Mouse (Mus musculus) monocyte, adult 2 months (primary cell): ENCODE measurements around the gene Rdh16f2.
"Not testable (repeated sequence)": the region's sequence is repeated elsewhere in the genome, so short reads cannot be mapped to it uniquely, and the experiment has no call there.

ENCODE experiments used
- DNase-seq, 2 experiments: peaks; one replicate each; pipeline ENCODE4 v3.0.0; 2022; ENCODE audit warnings: low spot score in 2 of 2, low read depth in 1 of 2

Rdh16f2 gene

DNA sequence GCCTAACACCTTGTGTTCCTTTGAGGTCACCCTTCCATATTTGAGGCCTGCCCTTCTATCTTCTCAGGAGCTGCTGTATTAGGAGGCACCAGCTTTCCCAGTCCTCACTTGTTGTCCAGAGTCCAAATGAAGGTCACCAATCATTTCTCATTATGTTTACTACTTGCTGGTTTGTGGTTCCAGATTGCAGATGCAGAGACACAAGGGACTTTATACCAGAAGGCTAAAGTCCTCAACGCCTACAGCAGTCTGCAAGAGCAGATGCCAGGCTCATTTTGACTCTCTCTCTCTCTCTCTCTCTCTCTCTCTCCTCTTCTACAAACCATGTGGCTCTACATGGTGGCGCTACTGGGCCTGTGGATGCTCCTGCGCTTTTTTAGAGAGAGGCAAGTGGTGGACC is at the start of gene Rdh16f2:
Gene Rdh16f2 (plus strand): TSS at position 243 of the 400 bp plus-strand sequence.
- DNase-seq = no peak

DNA sequence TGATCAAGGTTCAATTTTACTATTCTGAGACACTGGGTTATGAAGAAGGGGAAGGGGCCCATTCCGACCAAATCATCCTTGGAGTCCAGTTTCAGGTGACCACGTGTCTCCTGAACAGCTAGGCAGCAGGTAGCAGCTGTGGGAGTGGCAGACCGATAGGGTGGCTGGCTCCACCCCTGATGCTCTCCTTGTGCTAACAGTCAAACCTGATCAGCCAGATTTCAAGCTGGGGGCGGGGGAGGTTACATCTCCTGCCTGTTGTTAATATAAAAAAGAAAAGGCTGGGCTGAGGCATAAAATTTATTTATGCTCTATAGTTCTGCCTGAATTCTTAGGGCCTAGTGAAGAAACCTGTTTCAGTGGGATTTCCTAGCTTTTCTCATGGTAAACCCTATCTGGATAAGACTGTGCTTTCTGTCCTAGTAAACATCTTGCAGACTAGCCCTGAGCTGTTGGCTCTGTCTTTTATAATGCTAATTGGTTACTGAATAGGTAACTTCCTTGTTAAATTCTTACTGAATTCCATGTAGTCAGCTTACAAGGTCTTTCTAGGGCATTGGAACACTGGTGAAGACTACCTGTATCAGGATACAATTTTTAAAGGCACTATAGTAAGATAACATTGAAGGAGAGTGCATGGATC is 48.9 kb upstream of the Rdh16f2 start:
- not testable (repeated sequence) for DNase-seq

GRCm38 (mm10) chr10:127821806-127822205 is 44.5 kb upstream of the Rdh16f2 start:
- not testable (repeated sequence) for DNase-seq

- no peak for DNase-seq
Observed at GRCm38 (mm10) chr10:127825386-127825785, 40.9 kb upstream of the Rdh16f2 start.

- DNase-seq = no peak
Observed at GRCm38 (mm10) chr10:127829121-127829520, 37.2 kb upstream of the Rdh16f2 start.

DNA sequence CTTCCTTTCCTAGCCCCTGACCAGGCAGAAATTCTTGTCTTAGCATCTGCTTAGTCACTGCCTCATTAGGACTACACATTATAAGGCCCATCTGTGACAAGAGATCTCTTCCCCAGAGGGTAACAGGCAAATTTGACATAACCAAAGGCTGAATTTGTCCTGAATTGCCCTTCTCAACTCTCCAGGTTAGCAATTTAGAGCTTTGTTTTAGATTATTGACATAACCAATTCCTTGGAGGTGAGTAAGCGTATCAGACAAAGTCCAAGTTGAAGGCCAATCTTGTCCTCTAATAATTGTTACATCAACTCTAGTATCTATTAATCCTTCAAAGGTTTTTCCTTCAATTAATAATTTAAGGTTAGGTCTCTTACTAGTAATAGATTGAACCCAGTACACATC is 32.1 kb upstream of the Rdh16f2 start:
- DNase-seq = not testable (repeated sequence)

- DNase-seq = no peak
Observed at GRCm38 (mm10) chr10:127835292-127835691, 31.0 kb upstream of the Rdh16f2 start.

GRCm38 (mm10) chr10:127837793-127838192 is 28.5 kb upstream of the Rdh16f2 start:
- not testable (repeated sequence) for DNase-seq

DNA sequence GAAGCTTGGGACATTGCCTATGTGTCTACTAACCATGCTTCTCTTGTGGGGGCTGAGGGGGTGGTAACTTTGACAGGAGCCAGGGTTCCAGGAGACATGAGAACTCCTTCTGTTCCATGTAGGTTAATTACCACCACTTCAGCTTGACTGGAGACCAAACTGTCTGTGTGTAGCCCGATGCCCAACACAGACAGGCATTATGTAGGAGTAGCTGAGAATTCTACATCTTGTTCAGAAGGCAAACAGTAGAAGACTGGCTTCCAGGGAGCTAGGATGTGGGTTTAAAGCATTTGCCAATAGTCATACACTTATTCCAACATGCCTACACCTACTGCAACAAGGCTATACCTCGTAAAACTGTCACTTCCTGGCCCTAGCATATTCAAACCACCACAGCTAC is 27.7 kb upstream of the Rdh16f2 start:
- DNase-seq = no peak

DNA sequence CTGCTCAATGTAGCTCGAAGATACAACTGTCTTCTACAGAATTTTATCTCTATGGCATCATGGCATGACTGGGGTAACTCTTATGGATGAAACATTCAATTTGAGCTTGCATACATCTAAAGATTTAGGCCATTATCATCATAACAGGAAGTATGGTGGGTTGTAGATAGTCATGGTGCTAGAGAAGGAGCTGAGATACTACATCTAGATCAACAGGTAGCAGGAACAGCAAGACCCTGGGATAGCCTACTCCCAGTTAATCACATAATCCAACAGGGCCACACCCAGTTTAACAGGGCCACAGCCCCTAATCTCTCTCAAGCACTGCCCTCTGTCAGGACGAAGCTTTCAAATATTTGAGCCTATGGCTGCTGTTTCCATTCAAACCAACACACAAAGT is 25.5 kb upstream of the Rdh16f2 start:
- no peak for DNase-seq

DNA sequence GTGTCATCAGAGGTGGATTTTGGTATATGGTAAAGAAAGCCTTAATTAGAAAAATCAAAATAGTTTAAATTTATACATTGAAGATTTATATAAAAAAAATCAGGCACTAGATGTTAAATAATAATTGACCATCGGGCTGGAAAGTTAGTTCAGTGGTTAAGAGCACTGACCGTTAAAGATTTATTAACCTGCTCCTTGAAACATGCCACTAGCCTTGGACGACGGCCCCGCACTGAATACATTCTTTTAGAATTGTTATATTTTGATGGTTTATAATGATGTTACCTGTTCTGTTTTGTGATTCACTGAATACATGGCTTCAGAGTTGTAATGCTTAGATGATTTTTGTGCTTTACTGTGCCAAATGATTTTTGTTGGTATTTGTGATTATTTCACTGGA is 20.3 kb upstream of the Rdh16f2 start:
- not testable (repeated sequence) for DNase-seq

DNA sequence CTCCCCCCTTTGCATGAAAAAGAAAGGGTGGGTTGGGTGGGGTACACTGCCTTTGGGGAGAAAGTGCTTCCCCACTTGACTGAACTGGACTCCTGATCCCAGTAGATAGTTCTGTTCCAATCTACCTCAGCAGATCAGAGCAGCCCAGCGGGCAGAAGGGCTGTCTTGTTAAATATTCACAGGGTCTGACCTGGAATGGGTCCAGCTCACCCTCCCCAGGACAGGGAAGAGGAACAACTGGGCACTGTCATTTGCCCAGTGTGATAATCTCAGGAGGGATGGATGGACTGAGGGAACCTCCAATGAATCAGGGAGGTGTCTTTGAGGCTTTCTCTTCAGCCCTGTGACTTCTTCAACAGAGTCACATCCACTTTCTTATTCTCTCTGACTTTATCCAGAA is 18.2 kb upstream of the Rdh16f2 start:
- no peak for DNase-seq

- no peak for DNase-seq
Observed at GRCm38 (mm10) chr10:127849628-127850027, 16.6 kb upstream of the Rdh16f2 start, which contains the start of gene Rdh19. Rdh19 (plus strand) TSS chr10:127849928.

DNA sequence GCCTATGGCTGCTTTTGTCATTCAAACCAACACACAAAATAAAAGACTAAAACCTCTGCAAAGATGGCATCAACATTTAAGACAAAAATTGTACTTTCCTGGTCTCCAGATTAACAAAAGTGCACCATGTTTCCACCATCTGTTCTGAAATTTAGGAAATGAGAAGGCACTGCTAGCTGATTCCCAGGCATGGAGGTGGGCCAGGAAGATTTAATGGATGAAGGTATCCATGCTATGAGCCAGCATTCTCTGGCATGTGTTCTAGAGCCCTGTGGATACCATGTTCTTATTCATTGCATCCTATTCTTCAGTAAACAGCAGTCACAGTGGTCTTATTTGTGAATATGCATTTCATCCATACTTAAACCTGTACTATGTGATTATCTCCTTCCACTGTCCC is 9.9 kb upstream of the Rdh16f2 start:
- no peak for DNase-seq

DNA sequence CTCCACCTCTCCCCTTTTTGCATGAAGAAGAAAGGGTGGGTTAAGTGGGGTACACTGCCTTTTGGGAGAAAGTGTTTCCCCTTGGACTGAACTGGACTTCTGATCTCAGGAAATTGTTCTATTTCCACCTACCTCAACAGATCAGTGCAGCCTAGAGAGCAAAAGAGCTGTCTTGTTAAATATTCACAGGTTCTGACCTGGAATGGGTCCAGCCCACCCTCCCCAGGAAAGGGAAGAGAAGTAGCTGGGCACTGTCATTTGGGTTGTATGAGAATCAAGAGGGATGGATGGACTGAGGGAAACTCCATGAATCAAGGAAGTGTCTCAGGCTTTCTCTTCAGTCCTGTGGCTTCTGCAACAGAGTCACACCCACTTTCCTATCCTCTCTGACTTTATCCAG is 1.3 kb upstream of the Rdh16f2 start:
- no peak for DNase-seq

GRCm38 (mm10) chr10:127872484-127872883 is 6.2 kb downstream of the Rdh16f2 start:
- DNase-seq = no peak

DNA sequence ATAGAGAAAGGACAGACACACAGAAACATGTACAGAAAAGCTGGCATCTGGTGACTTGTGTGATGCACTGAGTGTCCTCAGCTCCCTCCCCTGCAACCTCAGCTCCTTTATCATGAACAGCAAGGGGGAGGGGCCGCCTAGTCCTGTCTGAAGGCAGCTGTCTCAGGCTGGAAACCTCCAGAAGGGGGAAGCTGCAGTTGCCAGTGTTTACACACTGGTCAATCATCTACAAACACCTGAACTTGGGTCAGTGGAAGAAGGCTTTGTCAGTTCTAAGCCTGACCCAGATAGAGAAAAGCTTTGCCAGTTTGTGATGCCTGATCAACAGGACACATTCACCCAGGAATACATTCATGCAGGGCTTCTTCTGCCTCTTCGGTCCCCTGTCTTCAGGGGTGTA is 11.4 kb downstream of the Rdh16f2 start:
- DNase-seq = no peak

GRCm38 (mm10) chr10:127878262-127879057 is 12.2 kb downstream of the Rdh16f2 start:
- no peak for DNase-seq

DNA sequence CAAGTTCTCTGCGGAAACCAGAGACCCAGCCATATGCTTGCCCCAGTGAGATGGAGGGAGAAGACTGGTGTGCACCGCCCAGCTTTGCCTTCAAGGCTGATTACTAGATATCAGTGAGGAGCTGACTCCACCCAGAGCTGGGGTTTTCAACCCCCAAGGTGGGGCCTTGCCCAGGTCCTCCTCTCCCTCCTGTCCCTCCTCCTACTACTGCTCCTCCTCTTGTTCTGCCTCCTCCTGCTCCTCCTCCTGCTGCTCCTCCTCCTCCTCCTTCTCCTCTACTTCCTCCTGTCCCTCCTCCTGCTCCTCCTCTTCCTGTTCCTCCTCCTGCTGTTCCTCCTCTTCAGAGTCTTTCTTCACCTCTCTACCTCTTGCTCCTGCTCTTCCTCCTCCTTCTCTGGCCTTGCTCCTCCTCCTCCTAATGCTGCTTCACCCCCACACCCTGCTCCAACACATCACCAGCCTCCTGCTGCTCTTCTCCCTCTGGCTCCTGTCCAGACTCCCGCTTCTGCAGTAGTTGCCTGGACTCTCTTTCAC is 12.9 kb downstream of the Rdh16f2 start:
- DNase-seq = no peak

DNA sequence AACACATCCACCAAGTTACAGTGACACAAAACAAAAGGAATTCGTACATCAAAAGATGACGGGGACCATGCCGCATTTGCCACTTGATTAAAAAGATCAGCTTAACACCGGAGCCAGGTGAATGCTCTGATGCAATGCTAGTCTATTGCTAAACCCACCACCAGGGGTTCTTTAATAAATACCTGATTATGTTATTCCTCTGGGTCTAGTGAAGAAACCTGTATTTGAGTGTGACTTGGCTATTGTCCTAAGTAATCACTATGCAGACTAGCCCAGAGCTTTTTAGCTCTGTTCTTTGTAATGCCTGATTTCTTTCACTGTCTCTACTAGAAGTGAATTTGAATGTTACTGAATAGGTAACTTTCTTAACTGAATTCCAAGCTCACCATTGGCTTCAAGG is 14.8 kb downstream of the Rdh16f2 start:
- DNase-seq = no peak

GRCm38 (mm10) chr10:127886551-127886950 is 20.3 kb downstream of the Rdh16f2 start:
- no peak for DNase-seq

- DNase-seq = no peak
Observed at GRCm38 (mm10) chr10:127886971-127887370, 20.7 kb downstream of the Rdh16f2 start.
